Mouse (Mus musculus) CH12F3 (cell line): ENCODE measurements around the gene Olfr1368.

Experiments
- in situ Hi-C: fragments of 300-500 bp; cut with MboI; formaldehyde crosslinking; loops from 2 replicates; pipeline ENCODE4 v1.14.3; 2020; ENCODE audit warnings: low sequenced_read_pairs

The Olfr1368 gene

GRCm38 (mm10) chr13:21145767-21146166, at the start of gene Olfr1368:
Gene Olfr1368, minus strand, starts transcription at chr13:21145867.
- in situ Hi-C loops: no loop called here

GRCm38 (mm10) chr13:21185521-21185920, 39.9 kb upstream of the Olfr1368 start:
- in situ Hi-C loops: no loop called here

GRCm38 (mm10) chr13:21183661-21184060, 38.0 kb upstream of the Olfr1368 start:
- in situ Hi-C loops: no loop called here

GRCm38 (mm10) chr13:21183066-21183465, 37.4 kb upstream of the Olfr1368 start:
- in situ Hi-C loops: no loop called here

- in situ Hi-C loops: no loop called here
Measured at GRCm38 (mm10) chr13:21181996-21182395, 36.3 kb upstream of the Olfr1368 start.

GRCm38 (mm10) chr13:21180551-21181530, 35.2 kb upstream of the Olfr1368 start:
- in situ Hi-C loops: no loop called here

- in situ Hi-C loops: no loop called here
Measured at GRCm38 (mm10) chr13:21179724-21180550, 34.3 kb upstream of the Olfr1368 start.

GRCm38 (mm10) chr13:21179367-21179723, 33.7 kb upstream of the Olfr1368 start, which contains the start of gene Trim27:
Gene Trim27, plus strand, starts transcription at chr13:21179445.
- in situ Hi-C loops: no loop called here

- in situ Hi-C loops: no loop called here
Measured at GRCm38 (mm10) chr13:21178364-21178763, 32.7 kb upstream of the Olfr1368 start.

- in situ Hi-C loops: no loop called here
Measured at GRCm38 (mm10) chr13:21177657-21178056, 32.0 kb upstream of the Olfr1368 start.

- in situ Hi-C loops: no loop called here
Measured at GRCm38 (mm10) chr13:21176733-21177132, 31.1 kb upstream of the Olfr1368 start.

GRCm38 (mm10) chr13:21173072-21173471, 27.4 kb upstream of the Olfr1368 start:
- in situ Hi-C loops: no loop called here

GRCm38 (mm10) chr13:21172241-21173027, 26.8 kb upstream of the Olfr1368 start:
- in situ Hi-C loops: no loop called here

- in situ Hi-C loops: no loop called here
Measured at GRCm38 (mm10) chr13:21171600-21172150, 26.0 kb upstream of the Olfr1368 start.

GRCm38 (mm10) chr13:21171156-21171530, 25.5 kb upstream of the Olfr1368 start:
- in situ Hi-C loops: no loop called here

GRCm38 (mm10) chr13:21170431-21171155, 24.9 kb upstream of the Olfr1368 start:
- in situ Hi-C loops: no loop called here

GRCm38 (mm10) chr13:21169657-21170430, 24.2 kb upstream of the Olfr1368 start:
- in situ Hi-C loops: no loop called here

GRCm38 (mm10) chr13:21169121-21169656, 23.5 kb upstream of the Olfr1368 start:
- in situ Hi-C loops: no loop called here
